Mouse (Mus musculus) liver (tissue): ENCODE results near the gene Slc48a1.

Experiments used
- DNase-seq: peaks from one replicate; pipeline ENCODE4 v3.0.0-alpha.2; 2020; ENCODE audit warnings: mixed read lengths

Gene Slc48a1

GRCm38 (mm10) chr15:97809942-97810341 is 31.6 kb downstream of the Slc48a1 start:
- DNase-seq, result no peak

- DNase-seq, result no peak
These were observed 32.1 kb downstream of the Slc48a1 start for GRCm38 (mm10) chr15:97810399-97810798.

- DNase-seq, result no peak
These were observed 33.0 kb downstream of the Slc48a1 start for GRCm38 (mm10) chr15:97811307-97811706.

GRCm38 (mm10) chr15:97812126-97812525 is 33.8 kb downstream of the Slc48a1 start:
- no peak for DNase-seq

- DNase-seq, result no peak
These were observed 34.6 kb downstream of the Slc48a1 start for GRCm38 (mm10) chr15:97812875-97813274.

GRCm38 (mm10) chr15:97813452-97814204 is 35.3 kb downstream of the Slc48a1 start:
- no peak for DNase-seq

GRCm38 (mm10) chr15:97814703-97815102 is 36.4 kb downstream of the Slc48a1 start:
- DNase-seq, result no peak

GRCm38 (mm10) chr15:97815254-97815653 is 36.9 kb downstream of the Slc48a1 start:
- no peak for DNase-seq

- no peak for DNase-seq
These were observed 38.1 kb downstream of the Slc48a1 start for GRCm38 (mm10) chr15:97816199-97816994.

- no peak for DNase-seq
These were observed 41.6 kb downstream of the Slc48a1 start for GRCm38 (mm10) chr15:97819937-97820336.

GRCm38 (mm10) chr15:97821321-97821982 is 43.1 kb downstream of the Slc48a1 start:
- DNase-seq, result peak; percentile 47

- DNase-seq, result no peak
These were observed 43.7 kb downstream of the Slc48a1 start for GRCm38 (mm10) chr15:97821983-97822363.

GRCm38 (mm10) chr15:97822545-97823228 is 44.4 kb downstream of the Slc48a1 start:
- no peak for DNase-seq

GRCm38 (mm10) chr15:97823479-97823878 is 45.2 kb downstream of the Slc48a1 start:
- no peak for DNase-seq

GRCm38 (mm10) chr15:97824042-97824441 is 45.7 kb downstream of the Slc48a1 start:
- no peak for DNase-seq

- DNase-seq, result peak; percentile 82
These were observed 47.0 kb downstream of the Slc48a1 start for GRCm38 (mm10) chr15:97825071-97825940.

GRCm38 (mm10) chr15:97825941-97826587 is 47.7 kb downstream of the Slc48a1 start:
- DNase-seq, result no peak

GRCm38 (mm10) chr15:97826588-97827261 is 48.4 kb downstream of the Slc48a1 start:
- DNase-seq, result no peak

GRCm38 (mm10) chr15:97827401-97827800 is 49.1 kb downstream of the Slc48a1 start:
- DNase-seq, result no peak

GRCm38 (mm10) chr15:97828221-97828842 is 50.0 kb downstream of the Slc48a1 start:
- no peak for DNase-seq
